Mouse (Mus musculus): ENCODE measurements around the gene Prr5.

GRCm38 (mm10) chr15:84631560-84631959 is 37.9 kb upstream of the Prr5 start:
- TF ChIP-seq CTCF (IDR thresholded peaks at IDR 0.05; ENCODE audit: low read depth, low read length): peak; percentile 98
- no peak for TF ChIP-seq POLR2A (IDR thresholded peaks at IDR 0.05; ENCODE audit: borderline replicate concordance, low read depth, low read length)

All from bone marrow macrophage, adult 2 months (primary cell).